Mouse (Mus musculus) heart, embryonic 14.5 days (tissue): ENCODE results near the gene Ano2. TPM values are rescaled to one million over a fixed set of nuclear protein-coding genes. Genes with fewer than 3 reads are reported as not detected.
A peak's percentile ranks its signal among the peaks of the same experiment; 100 is the strongest.

ENCODE experiments used
- ATAC-seq: fragments of 200-750 bp; cut with Nextera tagmentation; 2 replicates; pipeline ENCODE4 v1.8.0; 2017; ENCODE audit warnings: low read depth, moderate TSS enrichment; ENCODE audit not compliant: insufficient number of reproducible peaks, insufficient read depth, low FRiP score
- H3K27ac ChIP-seq, 2 experiments: fragments of 200-500 bp in 1 of 2; fragments of 300-500 bp in 1 of 2; sonication (generic) in 1 of 2; replicated peaks in 1 of 2; 2 replicates each; pipeline ENCODE4 v1.5.1; 2012 to 2014; ENCODE audit warnings: low read depth in 2 of 2, low read length in 2 of 2, control low read depth in 1 of 2, mild to moderate bottlenecking in 1 of 2, mixed read lengths in 1 of 2; ENCODE audit not compliant: control insufficient read depth in 1 of 2, insufficient read depth in 1 of 2
- H3K27me3 ChIP-seq: fragments of 300-500 bp; sonication (generic); 2 replicates; pipeline ENCODE4 v1.6.1; 2014; ENCODE audit warnings: mild to moderate bottlenecking, low read length, control low read depth; ENCODE audit not compliant: control insufficient read depth, insufficient read depth
- H3K36me3 ChIP-seq: fragments of 300-500 bp; sonication (generic); 2 replicates; pipeline ENCODE4 v1.6.1; 2014; ENCODE audit warnings: mild to moderate bottlenecking, control low read depth, low read length, mixed read lengths; ENCODE audit not compliant: control insufficient read depth, insufficient read depth
- H3K4me1 ChIP-seq, 2 experiments: fragments of 200-500 bp in 1 of 2; fragments of 300-500 bp in 1 of 2; sonication (generic) in 1 of 2; 2 replicates each; pipeline ENCODE4 v1.6.1; 2012 to 2014; ENCODE audit warnings: low read length in 2 of 2, control low read depth in 1 of 2, mixed read lengths in 1 of 2; ENCODE audit not compliant: control insufficient read depth in 2 of 2, insufficient read depth in 2 of 2
- H3K4me2 ChIP-seq: fragments of 300-500 bp; sonication (generic); 2 replicates; pipeline ENCODE4 v1.6.1; 2014; ENCODE audit warnings: mild to moderate bottlenecking, low read length
- H3K4me3 ChIP-seq, 2 experiments: fragments of 200-500 bp in 1 of 2; fragments of 300-500 bp in 1 of 2; sonication (generic) in 1 of 2; 2 replicates each; pipeline ENCODE4 v1.5.1; 2012 to 2014; ENCODE audit warnings: low read length in 2 of 2, mild to moderate bottlenecking in 2 of 2, control low read depth in 1 of 2, low read depth in 1 of 2, moderate library complexity in 1 of 2; ENCODE audit not compliant: control insufficient read depth in 1 of 2, insufficient read depth in 1 of 2
- H3K9ac ChIP-seq: fragments of 300-500 bp; sonication (generic); 2 replicates; pipeline ENCODE4 v1.6.1; 2014; ENCODE audit warnings: mild to moderate bottlenecking, low read length
- H3K9me3 ChIP-seq: fragments of 300-500 bp; sonication (generic); 2 replicates; pipeline ENCODE4 v1.6.1; 2016; ENCODE audit warnings: low read length, control low read depth; ENCODE audit not compliant: control insufficient read depth
- WGBS: fragments of 180-500 bp; shearing (Covaris S2); extraction: QIAGEN DNeasy Blood & Tissue Kit; methylation state at CpG from one replicate; pipeline ENCODE4 v1.1.7; 2014; 5-methylcytosine and 5-hydroxymethylcytosine counted together
- polyA plus RNA-seq: library from polyadenylated mRNA; unstranded; fragments of >200 nt; fragmentation: Nextera tagmentation; extraction: Ambion mirVana; gene quantifications from 2 replicates; pipeline ENCODE4 v1.2.1, GENCODE M21; 2014

Ano2 gene
- polyA plus RNA-seq, 1 experiment from 2014 or later: 0.38 TPM

GRCm38 (mm10) chr6:125992731-125993130 is 302.5 kb downstream of the Ano2 start:
- H3K36me3 ChIP-seq: no peaks in the 10 kb centered on the region
- no peak overlapping the region for H3K27ac ChIP-seq
- WGBS: 46% methylated on average over 5 of the region's 6 CpGs
- 0 out of 2 replicates have a peak, but pooled peaks have one; percentile 39 for ATAC-seq
- no peak overlapping the region for H3K9ac ChIP-seq
- H3K27me3 ChIP-seq: no peaks in the 10 kb centered on the region
- no peaks in the 10 kb centered on the region for H3K4me1 ChIP-seq
- H3K4me2 ChIP-seq: no peak overlapping the region
- H3K4me3 ChIP-seq: no peak overlapping the region
- H3K9me3 ChIP-seq: no peaks in the 10 kb centered on the region

- WGBS: 31% methylated on average over 2 of the region's 2 CpGs
- no peak overlapping the region for H3K4me3 ChIP-seq
- H3K27me3 ChIP-seq: no peaks in the 10 kb centered on the region
- H3K9ac ChIP-seq: no peak overlapping the region
- H3K27ac ChIP-seq: no peak overlapping the region
- no peak for ATAC-seq
- no peaks in the 10 kb centered on the region for H3K36me3 ChIP-seq
- no peaks in the 10 kb centered on the region for H3K9me3 ChIP-seq
- peaks cover 5 to 10% of the 10 kb centered on the region in 2 experiments; a peak in 3 of 4 replicates for H3K4me1 ChIP-seq
- no peak overlapping the region for H3K4me2 ChIP-seq
Measured at GRCm38 (mm10) chr6:126001797-126002196, 311.6 kb downstream of the Ano2 start.

GRCm38 (mm10) chr6:126003002-126003742 is 313.0 kb downstream of the Ano2 start:
- ATAC-seq: peak; percentile 33; the same call in 1 of the 2 replicates
- Histone ChIP-seq H3K9ac (no peak overlapping the region), H3K9me3 (no peaks in the 10 kb centered on the region), H3K4me3 (no peak overlapping the region), H3K27ac (no peak overlapping the region), H3K4me2 (no peak overlapping the region), H3K4me1 (peaks cover 8 to 13% of the 10 kb centered on the region in 2 experiments; a peak in 3 of 4 replicates), H3K27me3 (no peaks in the 10 kb centered on the region), H3K36me3 (no peaks in the 10 kb centered on the region)
- WGBS: 52% methylated on average over 4 of the region's 4 CpGs

- ATAC-seq: no peak
- Histone ChIP-seq H3K4me1 (peaks cover 13 to 16% of the 10 kb centered on the region in 2 experiments), H3K36me3 (no peaks in the 10 kb centered on the region), H3K27me3 (no peaks in the 10 kb centered on the region), H3K9ac (no peak overlapping the region), H3K27ac (no peak overlapping the region), H3K4me2 (no peak overlapping the region), H3K9me3 (no peaks in the 10 kb centered on the region), H3K4me3 (no peak overlapping the region)
- WGBS: 27% methylated on average over 6 of the region's 6 CpGs
Measured at GRCm38 (mm10) chr6:126006647-126007046, 316.4 kb downstream of the Ano2 start.

GRCm38 (mm10) chr6:126009083-126009482 is 318.9 kb downstream of the Ano2 start:
- ATAC-seq: no peak
- Histone ChIP-seq H3K27ac (no peak overlapping the region), H3K9ac (no peak overlapping the region), H3K4me2 (no peak overlapping the region), H3K27me3 (no peaks in the 10 kb centered on the region), H3K9me3 (no peaks in the 10 kb centered on the region), H3K4me1 (peaks cover 15 to 19% of the 10 kb centered on the region in 2 experiments), H3K4me3 (no peak overlapping the region), H3K36me3 (no peaks in the 10 kb centered on the region)
- 29% methylated on average over 3 of the region's 3 CpGs for WGBS

GRCm38 (mm10) chr6:126016991-126017390 is 326.8 kb downstream of the Ano2 start:
- WGBS: 73% methylated on average over 2 of the region's 2 CpGs
- ATAC-seq: no peak

GRCm38 (mm10) chr6:126018411-126018810 is 328.2 kb downstream of the Ano2 start:
- Histone ChIP-seq H3K9ac (no peak overlapping the region), H3K9me3 (no peaks in the 10 kb centered on the region), H3K4me1 (no peaks in the 10 kb centered on the region), H3K27me3 (no peaks in the 10 kb centered on the region), H3K4me2 (no peak overlapping the region), H3K4me3 (no peak overlapping the region), H3K36me3 (no peaks in the 10 kb centered on the region), H3K27ac (no peak overlapping the region)
- 69% methylated on average over 1 of the region's 1 CpGs for WGBS
- no peak for ATAC-seq

More at GRCm38 (mm10) chr6:126016991-126017390, 326.8 kb downstream of the Ano2 start:
- Histone ChIP-seq H3K4me3 (no peak overlapping the region), H3K27ac (no peak overlapping the region), H3K9ac (no peak overlapping the region), H3K4me2 (no peak overlapping the region), H3K27me3 (no peaks in the 10 kb centered on the region), H3K4me1 (peaks cover under 1 to 8% of the 10 kb centered on the region in 2 experiments; a peak in 3 of 4 replicates), H3K36me3 (no peaks in the 10 kb centered on the region), H3K9me3 (no peaks in the 10 kb centered on the region)
